Mouse (Mus musculus): ENCODE results near the gene Osr1. TPM values are rescaled to one million over a fixed set of nuclear protein-coding genes. Genes with fewer than 3 reads are reported as not detected.

The Osr1 gene
- polyA plus RNA-seq, 1 experiment from 2014 or later = 46.8 TPM

GRCm38 (mm10) chr12:9581506-9581905 is 11.6 kb downstream of the Osr1 start:
- no peak overlapping the region for H3K9ac ChIP-seq (replicated peaks; ENCODE audit: low read length)
- H3K27ac ChIP-seq (replicated peaks; ENCODE audit: low read depth, low read length) = no peak overlapping the region
- no peaks in the 10 kb centered on the region for H3K9me3 ChIP-seq (replicated peaks; ENCODE audit: control insufficient read depth, low read length)
- peak; percentile 26 for DNase-seq (ENCODE audit: low spot score)
- 6% methylated on average over 12 of the region's 12 CpGs for WGBS
- H3K4me1 ChIP-seq (ENCODE audit: control insufficient read depth, insufficient read depth, low read length) = peaks cover 8% of the 10 kb centered on the region
- no peaks in the 10 kb centered on the region for H3K36me3 ChIP-seq (replicated peaks; ENCODE audit: control insufficient read depth, insufficient read depth, low read depth, low read length)
- ATAC-seq (replicated peaks; ENCODE audit: insufficient number of reproducible peaks, low FRiP score, low TSS enrichment, low read depth) = no peak
- no peak overlapping the region for H3K4me3 ChIP-seq (ENCODE audit: low read depth, low read length)
- H3K4me2 ChIP-seq (ENCODE audit: low read depth, low read length) = no peak overlapping the region; the same call in 1 of the 2 replicates
- H3K27me3 ChIP-seq (ENCODE audit: control insufficient read depth, insufficient read depth, low read length) = peaks cover 47% of the 10 kb centered on the region

DNA sequence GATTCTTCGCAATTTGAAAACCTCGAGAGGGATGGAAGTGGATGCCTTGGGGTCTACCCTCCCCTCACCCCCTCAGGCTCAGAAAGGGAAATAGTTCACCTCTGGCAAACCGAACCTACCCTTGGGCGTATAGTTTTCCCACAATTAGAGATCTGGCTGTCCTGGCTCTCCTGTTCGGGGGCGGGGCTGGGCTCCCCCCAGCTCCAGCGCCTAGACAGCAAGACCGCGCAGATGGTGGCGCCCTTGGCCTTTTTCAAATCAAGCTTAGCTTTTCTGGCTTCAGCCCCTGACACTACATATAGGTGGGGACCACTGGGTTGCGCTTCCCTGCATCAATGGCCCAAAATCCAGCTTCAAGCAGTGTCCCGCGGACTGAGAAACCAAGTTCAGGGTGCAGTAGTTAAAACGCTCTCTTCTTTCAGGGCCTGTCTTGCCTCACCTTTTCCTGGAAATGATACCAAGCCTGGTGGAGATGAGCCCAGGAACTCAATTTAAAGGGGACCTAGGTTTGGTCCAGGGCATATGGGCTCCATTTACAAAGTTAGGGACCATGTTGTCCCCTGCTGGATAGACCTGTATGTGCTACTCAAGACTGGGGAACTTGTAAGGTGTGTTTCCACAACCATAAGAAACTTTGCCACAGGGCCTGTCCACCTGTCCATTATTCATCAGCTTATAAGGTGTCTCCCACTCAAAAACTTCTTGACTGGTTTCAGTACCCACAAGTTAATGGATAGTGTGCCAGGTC is 12.5 kb downstream of the Osr1 start:
- Histone ChIP-seq H3K4me1 (ENCODE audit: control insufficient read depth, insufficient read depth, low read length) (peaks cover 8% of the 10 kb centered on the region), H3K9me3 (replicated peaks; ENCODE audit: control insufficient read depth, low read length) (no peaks in the 10 kb centered on the region), H3K27me3 (ENCODE audit: control insufficient read depth, insufficient read depth, low read length) (peaks cover 39% of the 10 kb centered on the region), H3K36me3 (replicated peaks; ENCODE audit: control insufficient read depth, insufficient read depth, low read depth, low read length) (no peaks in the 10 kb centered on the region), H3K4me3 (ENCODE audit: low read depth, low read length) (no peak overlapping the region), H3K27ac (replicated peaks; ENCODE audit: low read depth, low read length) (no peak overlapping the region), H3K4me2 (ENCODE audit: low read depth, low read length) (no peak overlapping the region), H3K9ac (replicated peaks; ENCODE audit: low read length) (no peak overlapping the region)
- peak; percentile 45 for DNase-seq (ENCODE audit: low spot score)
- no peak for ATAC-seq (replicated peaks; ENCODE audit: insufficient number of reproducible peaks, low FRiP score, low TSS enrichment, low read depth)
- WGBS = 6% methylated on average over 14 of the region's 14 CpGs

- Histone ChIP-seq H3K27me3 (ENCODE audit: control insufficient read depth, insufficient read depth, low read length) (peaks cover 34% of the 10 kb centered on the region), H3K4me1 (ENCODE audit: control insufficient read depth, insufficient read depth, low read length) (peaks cover 8% of the 10 kb centered on the region), H3K9me3 (replicated peaks; ENCODE audit: control insufficient read depth, low read length) (no peaks in the 10 kb centered on the region), H3K4me3 (ENCODE audit: low read depth, low read length) (no peak overlapping the region), H3K27ac (replicated peaks; ENCODE audit: low read depth, low read length) (no peak overlapping the region), H3K4me2 (ENCODE audit: low read depth, low read length) (no peak overlapping the region), H3K9ac (replicated peaks; ENCODE audit: low read length) (no peak overlapping the region), H3K36me3 (replicated peaks; ENCODE audit: control insufficient read depth, insufficient read depth, low read depth, low read length) (no peaks in the 10 kb centered on the region)
- ATAC-seq (replicated peaks; ENCODE audit: insufficient number of reproducible peaks, low FRiP score, low TSS enrichment, low read depth) = no peak
- DNase-seq (ENCODE audit: low spot score) = no peak
- 0% methylated on average over 2 of the region's 2 CpGs for WGBS
Observed at GRCm38 (mm10) chr12:9583380-9583779, 13.5 kb downstream of the Osr1 start.

DNA sequence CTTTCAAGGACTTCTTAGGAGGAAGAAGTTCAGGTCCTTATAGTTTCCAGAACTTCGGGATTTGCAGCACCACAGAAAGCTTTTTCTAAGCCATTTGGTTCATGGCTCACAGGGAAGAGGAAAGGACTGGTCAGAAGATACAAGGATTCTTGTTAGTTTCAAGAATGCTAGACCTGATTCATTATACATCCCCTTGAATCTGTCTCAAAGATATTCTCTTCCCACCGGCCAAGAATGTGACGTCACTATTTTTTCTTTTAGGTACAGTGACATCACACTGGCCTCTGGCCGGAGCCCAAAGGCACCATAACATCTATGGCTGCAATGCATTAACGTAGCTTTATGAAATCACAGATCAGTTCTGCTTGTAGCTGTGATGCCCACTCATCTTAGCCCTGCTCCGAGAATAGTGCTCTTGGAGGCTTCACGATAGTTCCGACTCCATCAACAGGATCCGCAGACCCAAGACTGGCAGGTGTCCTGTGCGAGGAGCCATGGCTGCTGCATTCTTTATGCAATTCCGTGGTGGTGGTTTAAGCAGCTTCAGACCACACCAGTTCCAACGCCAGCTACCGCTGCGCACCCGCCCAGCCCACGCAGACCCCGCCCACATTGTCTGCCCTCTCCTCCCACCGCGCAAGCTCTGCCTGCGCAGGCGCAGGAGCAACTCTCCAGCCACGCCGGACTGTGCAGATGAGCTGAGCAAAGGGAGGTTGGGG is 14.6 kb downstream of the Osr1 start:
- WGBS = under 1% methylated on average over 23 of the region's 23 CpGs
- peak; percentile 92 for ATAC-seq (replicated peaks; ENCODE audit: insufficient number of reproducible peaks, low FRiP score, low TSS enrichment, low read depth)
- H3K4me3 ChIP-seq (ENCODE audit: low read depth, low read length) = peak overlapping the region; percentile 30
- peak; percentile 86 for DNase-seq (ENCODE audit: low spot score)
- no peaks in the 10 kb centered on the region for H3K36me3 ChIP-seq (replicated peaks; ENCODE audit: control insufficient read depth, insufficient read depth, low read depth, low read length)
- peaks cover 3% of the 10 kb centered on the region; the same call in 1 of the 2 replicates for H3K4me1 ChIP-seq (ENCODE audit: control insufficient read depth, insufficient read depth, low read length)
- H3K27ac ChIP-seq (replicated peaks; ENCODE audit: low read depth, low read length) = no peak overlapping the region
- peak overlapping the region; percentile 50 for H3K9ac ChIP-seq (replicated peaks; ENCODE audit: low read length)
- peaks cover 25% of the 10 kb centered on the region for H3K27me3 ChIP-seq (ENCODE audit: control insufficient read depth, insufficient read depth, low read length)
- H3K4me2 ChIP-seq (ENCODE audit: low read depth, low read length) = peak overlapping the region; percentile 65
- no peaks in the 10 kb centered on the region for H3K9me3 ChIP-seq (replicated peaks; ENCODE audit: control insufficient read depth, low read length)

GRCm38 (mm10) chr12:9585085-9585453 is 15.2 kb downstream of the Osr1 start:
- peaks cover 2% of the 10 kb centered on the region; the same call in 1 of the 2 replicates for H3K4me1 ChIP-seq (ENCODE audit: control insufficient read depth, insufficient read depth, low read length)
- H3K9me3 ChIP-seq (replicated peaks; ENCODE audit: control insufficient read depth, low read length) = no peaks in the 10 kb centered on the region
- peak; percentile 36; the same call in 1 of the 2 replicates for ATAC-seq (replicated peaks; ENCODE audit: insufficient number of reproducible peaks, low FRiP score, low TSS enrichment, low read depth)
- H3K36me3 ChIP-seq (replicated peaks; ENCODE audit: control insufficient read depth, insufficient read depth, low read depth, low read length) = no peaks in the 10 kb centered on the region
- peaks cover 21% of the 10 kb centered on the region for H3K27me3 ChIP-seq (ENCODE audit: control insufficient read depth, insufficient read depth, low read length)
- H3K27ac ChIP-seq (replicated peaks; ENCODE audit: low read depth, low read length) = no peak overlapping the region
- H3K4me3 ChIP-seq (ENCODE audit: low read depth, low read length) = peak overlapping the region; percentile 30
- DNase-seq (ENCODE audit: low spot score) = no peak
- H3K9ac ChIP-seq (replicated peaks; ENCODE audit: low read length) = peak overlapping the region; percentile 50
- 1% methylated on average over 7 of the region's 7 CpGs for WGBS
- peak overlapping the region; percentile 65 for H3K4me2 ChIP-seq (ENCODE audit: low read depth, low read length)

DNA sequence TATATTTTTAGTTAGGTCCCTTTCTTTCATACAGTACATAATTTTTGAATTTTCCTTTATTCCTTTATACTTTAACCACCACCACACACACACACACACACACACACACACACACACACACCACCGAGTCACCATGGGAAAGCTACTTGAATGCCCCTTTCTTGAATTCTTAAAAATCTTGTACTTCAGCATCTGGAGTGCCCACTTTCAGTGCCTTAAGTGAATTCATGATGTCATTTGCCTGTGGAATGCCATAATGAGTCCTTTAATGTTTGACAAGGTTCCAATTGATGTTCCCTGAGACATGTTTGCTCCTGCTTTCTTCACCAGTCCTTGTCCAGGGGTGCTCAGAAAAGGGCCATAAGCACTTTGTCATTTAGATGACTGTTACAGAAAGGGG is 17.8 kb downstream of the Osr1 start:
- 91% methylated on average over 1 of the region's 1 CpGs for WGBS
- H3K9me3 ChIP-seq (replicated peaks; ENCODE audit: control insufficient read depth, low read length) = no peaks in the 10 kb centered on the region
- no peak for ATAC-seq (replicated peaks; ENCODE audit: insufficient number of reproducible peaks, low FRiP score, low TSS enrichment, low read depth)
- H3K4me1 ChIP-seq (ENCODE audit: control insufficient read depth, insufficient read depth, low read length) = no peaks in the 10 kb centered on the region
- H3K4me3 ChIP-seq (ENCODE audit: low read depth, low read length) = no peak overlapping the region
- H3K27ac ChIP-seq (replicated peaks; ENCODE audit: low read depth, low read length) = no peak overlapping the region
- DNase-seq (ENCODE audit: low spot score) = no peak
- H3K4me2 ChIP-seq (ENCODE audit: low read depth, low read length) = no peak overlapping the region
- H3K36me3 ChIP-seq (replicated peaks; ENCODE audit: control insufficient read depth, insufficient read depth, low read depth, low read length) = no peaks in the 10 kb centered on the region
- H3K27me3 ChIP-seq (ENCODE audit: control insufficient read depth, insufficient read depth, low read length) = peaks cover 9% of the 10 kb centered on the region; the same call in 1 of the 2 replicates
- no peak overlapping the region for H3K9ac ChIP-seq (replicated peaks; ENCODE audit: low read length)

DNA sequence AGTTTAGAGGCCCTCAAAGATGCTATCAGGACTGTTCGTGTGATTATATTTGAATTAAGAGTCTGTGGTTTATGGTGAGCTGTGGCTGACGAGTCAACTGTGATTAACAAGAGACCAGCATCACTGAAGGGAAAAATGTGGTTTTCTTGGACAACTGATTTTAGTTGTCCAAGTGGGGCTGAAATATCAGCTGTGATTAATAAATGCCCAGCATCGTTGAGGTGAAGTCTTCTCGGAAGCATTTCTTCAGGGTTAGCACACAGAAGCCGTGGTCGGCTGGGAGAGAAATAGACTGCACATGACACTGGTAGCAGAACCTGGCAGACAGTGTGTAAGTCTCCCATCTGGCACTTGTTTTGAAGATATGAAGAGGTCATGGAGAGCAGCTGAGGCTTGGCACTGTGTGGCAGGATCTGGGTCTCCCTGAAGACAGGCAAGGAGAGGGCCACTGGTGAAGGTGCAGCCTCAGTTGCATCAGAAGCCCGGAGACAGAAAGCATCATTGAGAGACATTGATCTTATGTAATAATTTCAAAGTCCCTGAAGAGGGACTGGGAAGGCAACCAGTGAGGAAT is 19.7 kb downstream of the Osr1 start:
- ATAC-seq (replicated peaks; ENCODE audit: insufficient number of reproducible peaks, low FRiP score, low TSS enrichment, low read depth) = no peak
- Histone ChIP-seq H3K9ac (replicated peaks; ENCODE audit: low read length) (no peak overlapping the region), H3K27me3 (ENCODE audit: control insufficient read depth, insufficient read depth, low read length) (no peaks in the 10 kb centered on the region; the same call in 1 of the 2 replicates), H3K4me1 (ENCODE audit: control insufficient read depth, insufficient read depth, low read length) (no peaks in the 10 kb centered on the region), H3K27ac (replicated peaks; ENCODE audit: low read depth, low read length) (no peak overlapping the region), H3K4me2 (ENCODE audit: low read depth, low read length) (no peak overlapping the region), H3K36me3 (replicated peaks; ENCODE audit: control insufficient read depth, insufficient read depth, low read depth, low read length) (no peaks in the 10 kb centered on the region), H3K4me3 (ENCODE audit: low read depth, low read length) (no peak overlapping the region), H3K9me3 (replicated peaks; ENCODE audit: control insufficient read depth, low read length) (no peaks in the 10 kb centered on the region)
- no peak for DNase-seq (ENCODE audit: low spot score)
- 78% methylated on average over 7 of the region's 7 CpGs for WGBS

GRCm38 (mm10) chr12:9591141-9591540 is 21.2 kb downstream of the Osr1 start:
- H3K4me3 ChIP-seq (ENCODE audit: low read depth, low read length) = no peak overlapping the region
- WGBS = 66% methylated on average over 3 of the region's 3 CpGs
- H3K9ac ChIP-seq (replicated peaks; ENCODE audit: low read length) = no peak overlapping the region

More at GRCm38 (mm10) chr12:9591141-9591540, 21.2 kb downstream of the Osr1 start:
- ATAC-seq (replicated peaks; ENCODE audit: insufficient number of reproducible peaks, low FRiP score, low TSS enrichment, low read depth) (no peak), DNase-seq (ENCODE audit: low spot score) (no peak)
- Histone ChIP-seq H3K36me3 (replicated peaks; ENCODE audit: control insufficient read depth, insufficient read depth, low read depth, low read length) (no peaks in the 10 kb centered on the region), H3K4me2 (ENCODE audit: low read depth, low read length) (no peak overlapping the region), H3K4me1 (ENCODE audit: control insufficient read depth, insufficient read depth, low read length) (no peaks in the 10 kb centered on the region), H3K9me3 (replicated peaks; ENCODE audit: control insufficient read depth, low read length) (no peaks in the 10 kb centered on the region), H3K27ac (replicated peaks; ENCODE audit: low read depth, low read length) (no peak overlapping the region), H3K27me3 (ENCODE audit: control insufficient read depth, insufficient read depth, low read length) (no peaks in the 10 kb centered on the region)

Data from embryonic facial prominence, embryonic 11.5 days (tissue).